Mouse (Mus musculus): ENCODE measurements around the gene Clec2g.

DNA sequence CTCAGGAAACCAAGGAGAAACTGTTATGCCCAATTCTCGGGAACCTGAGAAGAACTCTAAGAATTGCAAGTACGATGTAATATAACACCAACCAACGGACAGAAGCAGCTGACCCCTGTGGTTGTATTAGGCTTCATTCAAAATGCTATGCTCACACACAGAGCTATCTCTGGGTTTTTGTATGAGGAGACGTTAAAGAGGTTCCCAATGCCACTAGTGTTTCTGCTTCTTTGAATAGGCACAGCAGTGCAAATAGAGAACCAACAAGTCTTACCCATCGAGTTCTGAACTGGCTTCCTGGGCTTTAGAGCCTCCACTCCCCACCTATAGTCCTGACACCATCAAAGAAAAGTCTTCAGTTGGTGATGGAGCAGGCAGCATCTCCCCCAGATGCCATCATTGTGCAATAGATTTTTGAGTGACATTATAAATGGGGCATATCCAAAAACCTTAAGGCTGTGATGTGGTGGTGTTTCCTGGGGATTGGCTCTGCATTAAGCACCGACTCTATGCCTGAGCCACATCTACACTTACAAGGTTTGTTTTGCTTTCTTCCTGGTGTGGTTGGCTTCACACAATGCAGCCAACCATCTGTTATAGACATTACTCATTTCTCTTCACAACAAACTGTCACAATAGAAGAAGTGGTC is 96.1 kb downstream of the Clec2g start:
- no peak for TF ChIP-seq CTCF (IDR thresholded peaks at IDR 0.05; ENCODE audit: control insufficient read depth, insufficient read depth, insufficient replicate concordance, low read depth, low read length)
- no peak for TF ChIP-seq POLR2A (IDR thresholded peaks at IDR 0.05; ENCODE audit: control insufficient read depth, low read depth, low read length)

Data from testis, adult 2 months (tissue).